Mouse (Mus musculus): ENCODE measurements around the gene Ythdc1. TPM values are rescaled to one million over a fixed set of nuclear protein-coding genes. Genes with fewer than 3 reads are reported as not detected.

The Ythdc1 gene
- 5.6 and 7.7 TPM in 2 replicates for polyA plus RNA-seq (2012; rRNA removed)

DNA sequence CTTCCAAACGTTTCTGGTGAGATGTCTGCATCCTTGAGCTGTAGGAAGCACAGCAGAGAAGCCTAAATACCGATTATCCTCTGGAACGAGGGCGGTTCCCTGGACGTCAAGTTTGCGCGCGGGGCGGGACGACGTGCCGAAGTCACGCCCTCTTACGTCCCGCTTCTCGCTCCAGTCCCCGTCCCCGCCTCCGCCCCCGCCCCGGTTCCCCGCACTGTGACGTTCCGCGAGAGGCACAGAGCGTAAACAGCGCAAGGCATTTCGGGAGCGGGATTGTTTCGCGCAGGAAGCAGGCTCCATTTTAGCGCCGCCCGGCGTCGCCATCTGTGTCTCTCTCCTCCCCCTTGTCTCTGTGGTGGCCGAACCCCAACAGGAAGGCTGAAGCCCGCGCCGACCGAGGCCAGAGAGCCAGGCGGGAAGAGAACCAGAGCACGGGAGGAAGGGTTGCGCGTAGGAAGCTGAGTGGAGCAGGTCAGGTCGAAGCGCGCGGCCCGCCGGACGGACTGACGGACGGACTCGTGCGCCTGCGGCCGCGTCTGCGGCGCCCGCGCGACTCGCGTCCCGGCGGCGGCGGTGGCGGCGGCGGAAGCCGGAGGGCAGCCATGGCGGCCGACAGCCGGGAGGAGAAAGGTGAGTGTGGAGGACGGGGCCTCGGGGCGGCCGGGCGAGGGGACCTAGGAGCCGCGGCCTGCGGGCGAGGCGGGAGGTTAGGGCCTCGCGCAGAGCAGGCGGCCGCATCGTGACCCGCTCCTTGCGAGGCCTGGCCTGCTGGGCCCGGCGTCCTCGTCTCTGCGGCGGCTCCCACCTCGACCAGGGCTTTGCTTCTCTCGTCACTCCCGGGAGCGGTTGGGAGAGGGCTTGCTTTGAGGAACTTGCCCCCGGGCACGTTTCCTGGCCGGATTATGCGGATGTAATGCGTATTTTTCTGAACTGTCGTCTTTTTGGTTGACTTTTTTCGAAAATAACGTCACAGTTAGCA, at the start of gene Ythdc1:
Ythdc1 (plus strand) TSS at position 260 of the 979 bp plus-strand sequence.

Other genes starting within 250 kb of the Ythdc1 start
- gene Tmprss11f, start 171.8 kb upstream of the Ythdc1 start, polyA plus RNA-seq (2012; rRNA removed) = not detected in 2 replicates
- 0.03 TPM in 1 of 2 replicates, not detected in the other for gene Tmprss11b, start 127.9 kb upstream of the Ythdc1 start, polyA plus RNA-seq (2012; rRNA removed)
- not detected in 2 replicates for gene Tmprss11e, start 58.4 kb upstream of the Ythdc1 start, polyA plus RNA-seq (2012; rRNA removed)
- gene Ugt2b34, start 102.7 kb downstream of the Ythdc1 start, polyA plus RNA-seq (2012; rRNA removed) = 0.03 TPM in 1 of 2 replicates, not detected in the other
- not detected in 2 replicates for gene Ugt2b1, start 122.3 kb downstream of the Ythdc1 start, polyA plus RNA-seq (2012; rRNA removed)
- gene Ugt2b35, start 196.6 kb downstream of the Ythdc1 start, polyA plus RNA-seq (2012; rRNA removed) = not detected in 2 replicates

All from ovary, adult 2 months (tissue).